Mouse (Mus musculus) right cerebral cortex, postnatal 36 days (tissue): ENCODE measurements at regions not wholly inside any gene's neighbourhood (a gene's known extent, or its start where the extent isn't known, plus 50 kb on each side); places are given as distances from the start of the nearest gene placed in this dataset.

Experiments
- DNase-seq, 2 experiments: peaks; one replicate each; pipeline ENCODE4 v3.0.0; 2022; ENCODE audit warnings: low spot score in 2 of 2, mixed read lengths in 1 of 2

DNA sequence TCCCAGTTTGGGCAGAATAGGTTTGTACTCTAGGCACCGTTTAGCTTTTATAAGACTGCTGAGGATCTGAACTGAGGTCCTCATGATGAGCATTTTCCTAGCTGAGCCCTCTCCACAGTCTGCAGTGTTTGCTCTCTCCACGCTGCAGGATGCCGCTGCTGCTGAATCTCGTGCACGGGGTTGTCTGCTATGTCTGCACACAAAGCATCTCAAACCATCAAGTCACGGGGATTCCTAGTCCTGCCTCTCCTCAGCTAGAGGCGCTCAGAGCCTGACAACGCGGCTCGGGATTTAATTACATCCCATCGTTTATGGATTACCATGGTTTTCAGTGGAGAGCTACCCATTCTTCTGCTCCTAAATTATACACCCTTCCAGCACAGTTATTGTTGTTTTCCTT, 175.6 kb downstream of the Rnf144b start:
- no peak for DNase-seq

GRCm38 (mm10) chr13:47300486-47300885, 178.0 kb downstream of the Rnf144b start:
- no peak for DNase-seq

GRCm38 (mm10) chr13:47301070-47301469, 178.6 kb downstream of the Rnf144b start:
- no peak for DNase-seq

- DNase-seq, result peak in 1 of 2 experiments; percentile 10
Measured at GRCm38 (mm10) chr13:47309492-47309891, 187.0 kb downstream of the Rnf144b start.

GRCm38 (mm10) chr13:47310751-47311202, 188.3 kb downstream of the Rnf144b start:
- DNase-seq, result no peak

GRCm38 (mm10) chr13:47319549-47319948, 197.1 kb downstream of the Rnf144b start:
- no peak for DNase-seq

GRCm38 (mm10) chr13:47321876-47322275, 199.4 kb downstream of the Rnf144b start:
- no peak for DNase-seq

- DNase-seq, result peak; percentile 52 to 59
Measured at GRCm38 (mm10) chr13:47335996-47336684, 213.7 kb downstream of the Rnf144b start.

DNA sequence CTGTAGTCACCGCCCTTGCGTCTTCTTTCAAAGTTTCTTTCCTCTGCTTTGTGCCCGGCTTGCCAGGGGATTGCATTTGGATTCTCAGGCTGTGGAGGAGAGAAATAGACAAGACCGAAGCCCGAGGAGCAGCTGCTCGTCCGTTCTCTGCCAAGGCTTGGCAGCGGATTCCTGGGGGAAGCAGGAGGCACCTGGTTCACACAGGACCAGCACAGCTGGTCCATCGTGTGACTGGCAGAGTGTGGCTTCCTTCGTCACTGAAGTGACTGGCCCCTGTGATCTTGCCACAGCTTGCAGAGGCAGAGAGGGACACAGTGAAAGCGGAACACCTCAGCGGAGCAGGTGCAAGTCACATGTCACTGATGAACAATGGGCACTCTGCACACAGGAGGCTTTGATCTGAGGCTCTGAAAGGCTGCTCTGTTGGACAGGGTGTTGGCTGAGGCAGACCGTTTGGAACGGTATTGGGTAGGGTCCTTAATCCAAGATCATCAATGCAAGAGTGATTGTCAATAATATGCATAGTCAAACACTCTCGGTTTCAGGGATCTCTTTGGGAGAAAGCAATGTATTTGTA, 214.5 kb downstream of the Rnf144b start:
- DNase-seq, result peak in 1 of 2 experiments; percentile 30

GRCm38 (mm10) chr13:47339411-47339810, 217.0 kb downstream of the Rnf144b start:
- DNase-seq, result no peak

DNA sequence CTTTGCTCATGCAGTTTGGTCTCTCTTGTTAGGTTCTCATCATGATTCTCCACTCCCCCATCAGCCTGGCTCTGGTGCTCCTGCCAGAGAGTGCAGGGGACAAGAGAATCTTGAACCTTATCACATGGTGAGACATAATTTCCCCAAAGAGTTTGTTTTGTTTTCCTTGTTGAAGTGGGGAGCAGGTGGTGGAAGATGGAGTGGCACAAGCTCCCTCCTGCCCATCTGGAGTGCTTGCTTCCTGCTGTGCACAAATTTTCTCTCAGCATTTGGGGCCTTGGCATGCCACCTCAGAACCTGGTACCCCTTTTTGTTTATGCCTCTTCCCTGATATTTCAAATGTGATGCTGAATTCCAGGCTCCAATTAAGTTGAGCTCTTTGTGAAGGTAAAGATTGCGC, 219.9 kb downstream of the Rnf144b start:
- no peak for DNase-seq

GRCm38 (mm10) chr13:47345576-47345975, 223.1 kb downstream of the Rnf144b start:
- no peak for DNase-seq

DNA sequence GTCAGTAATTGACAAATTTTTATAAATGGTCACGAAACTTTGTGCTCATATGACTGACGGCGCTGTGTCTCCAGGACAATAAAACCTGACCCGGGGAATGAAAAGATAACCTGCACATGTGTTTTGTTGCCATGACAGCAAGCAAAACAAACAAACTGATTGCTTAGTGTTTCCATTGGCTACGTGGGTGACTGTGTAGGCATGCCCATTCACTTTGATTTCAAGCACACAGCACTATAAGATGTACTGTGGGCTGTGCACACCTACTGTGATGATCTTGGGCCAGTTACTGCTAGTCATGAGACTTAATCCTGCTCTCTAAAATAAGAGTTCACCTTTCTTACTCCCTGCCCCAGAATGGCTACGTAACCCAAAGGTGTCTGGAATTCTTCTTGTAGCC, 225.4 kb downstream of the Rnf144b start:
- no peak for DNase-seq

DNA sequence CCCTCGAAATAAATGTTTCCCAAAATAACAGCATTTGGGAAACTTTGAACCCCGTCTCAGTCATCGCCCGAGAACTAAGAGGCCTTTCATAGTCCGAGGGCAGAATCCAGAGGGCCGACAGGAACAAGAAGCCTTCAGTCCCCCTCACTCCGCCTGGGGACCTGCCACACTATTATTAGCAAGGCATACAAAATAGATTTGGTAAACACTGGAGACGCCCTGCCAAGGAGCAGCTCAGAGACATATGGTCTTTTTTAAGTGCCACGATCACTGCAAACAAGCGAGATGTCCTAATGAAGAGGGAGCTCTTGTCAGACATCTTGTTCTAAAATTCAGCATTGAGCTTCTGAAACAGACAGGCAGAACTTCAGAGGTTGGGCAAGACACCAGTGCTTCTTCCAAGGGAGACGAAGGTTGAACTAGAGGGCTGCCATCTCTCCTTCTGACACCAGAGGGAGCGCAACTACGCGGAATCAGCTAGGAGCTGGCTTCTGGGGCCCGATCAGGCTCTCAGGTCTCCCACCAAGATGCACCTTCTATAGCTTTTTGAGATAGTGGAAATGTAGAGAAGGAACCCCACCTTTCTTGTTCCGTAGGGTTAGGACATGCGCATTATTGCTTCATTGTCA, 226.2 kb downstream of the Rnf144b start:
- peak; percentile 60 to 65 for DNase-seq

DNA sequence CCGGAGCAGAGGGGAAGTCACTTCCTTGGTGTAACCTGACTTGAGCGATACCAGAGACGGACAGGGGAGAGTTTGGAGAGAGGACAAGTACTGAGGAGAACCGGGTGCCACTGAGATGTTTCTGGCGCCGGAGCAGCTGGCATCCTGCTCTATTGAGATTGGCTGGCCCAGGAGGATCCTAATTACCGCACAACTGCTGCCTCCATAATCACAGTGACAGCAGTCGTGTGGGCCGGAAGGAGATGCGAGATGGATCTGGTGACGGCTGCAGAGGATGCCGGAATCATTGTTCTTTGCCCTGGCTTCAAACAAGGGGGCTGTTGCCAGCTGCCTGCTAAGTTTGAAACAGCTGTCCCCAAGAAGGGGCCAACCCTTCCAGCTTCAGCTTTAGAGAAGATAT, 232.0 kb downstream of the Rnf144b start:
- no peak for DNase-seq

DNA sequence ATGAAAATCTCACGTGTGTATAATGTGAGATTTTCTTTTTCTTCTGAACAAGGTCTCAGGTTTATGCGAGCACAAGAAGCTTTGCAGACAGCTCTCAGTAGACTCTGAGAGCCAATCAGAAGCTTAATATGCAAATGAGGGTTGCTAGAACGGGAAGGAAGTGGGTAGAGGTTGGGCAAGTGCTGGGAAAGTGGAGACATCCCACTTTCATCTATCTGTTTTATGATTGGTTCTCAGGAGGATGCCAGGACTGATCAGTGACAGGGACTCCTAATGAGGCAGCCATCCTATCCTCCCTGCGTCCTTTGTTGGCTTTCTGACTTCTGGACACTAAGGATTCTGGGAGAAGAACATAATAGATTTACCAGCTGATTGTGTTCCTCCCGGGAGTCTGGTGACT, 232.7 kb downstream of the Rnf144b start:
- DNase-seq, result no peak

DNA sequence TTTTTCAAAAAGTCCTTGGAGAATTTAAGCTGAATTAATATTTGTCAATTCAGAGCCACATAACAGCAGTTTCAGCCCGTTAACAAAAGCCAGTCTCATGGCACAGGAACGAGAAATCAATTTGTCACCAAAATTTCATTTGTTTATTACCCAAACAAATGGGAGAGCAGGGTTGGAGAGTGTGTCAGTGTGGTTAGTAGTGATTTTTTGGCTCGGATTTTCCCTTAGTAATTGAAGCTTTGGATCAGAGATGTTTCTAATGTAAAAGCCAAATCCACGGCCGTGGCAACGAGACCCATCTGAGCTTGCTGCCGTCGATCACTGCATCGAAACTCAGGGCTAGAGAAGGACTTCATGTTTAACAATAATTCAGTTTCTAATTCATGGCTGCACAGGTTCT, 236.5 kb downstream of the Rnf144b start:
- no peak for DNase-seq

- no peak for DNase-seq
Measured at GRCm38 (mm10) chr13:47365776-47366175, 243.3 kb downstream of the Rnf144b start.

GRCm38 (mm10) chr13:47368041-47368823, 245.8 kb downstream of the Rnf144b start:
- DNase-seq, result no peak

GRCm38 (mm10) chr13:47374583-47374982, 252.1 kb downstream of the Rnf144b start:
- no peak for DNase-seq

- DNase-seq, result no peak
Measured at GRCm38 (mm10) chr13:47391023-47391422, 268.6 kb downstream of the Rnf144b start.

DNA sequence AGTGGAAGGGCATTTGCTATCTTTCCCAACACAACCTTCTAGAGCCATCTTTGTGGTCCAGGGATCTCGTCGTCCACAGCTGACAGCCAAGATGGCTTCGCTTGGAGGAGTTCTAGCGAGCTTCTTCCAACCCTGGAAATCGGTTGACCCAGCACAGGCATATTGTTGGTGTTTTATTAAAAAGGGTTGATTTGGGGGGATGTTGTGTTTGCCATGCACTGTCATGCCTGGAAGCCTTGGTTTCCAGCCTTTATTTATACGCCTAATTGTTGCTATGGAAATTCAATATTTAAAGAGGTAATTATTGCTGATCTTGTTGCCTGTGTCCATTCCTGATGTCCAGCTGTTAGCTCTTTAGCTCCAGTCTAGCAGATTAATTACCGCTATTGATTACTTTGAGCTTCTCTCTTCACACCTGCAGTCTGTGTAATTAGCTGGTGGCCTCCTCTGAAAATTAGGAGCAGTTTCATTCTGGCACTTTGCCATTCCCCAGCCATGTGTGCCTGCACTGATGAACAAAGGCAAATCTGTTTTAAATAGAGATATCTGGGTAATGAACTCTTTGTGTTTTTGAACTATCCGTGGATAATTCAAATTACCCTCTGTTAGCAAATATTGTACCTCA, 275.4 kb downstream of the Rnf144b start:
- no peak for DNase-seq
